Mouse (Mus musculus) olfactory bulb, adult 2 months (tissue): ENCODE measurements at regions not wholly inside any gene's neighbourhood (a gene's known extent, or its start where the extent isn't known, plus 50 kb on each side); places are given as distances from the start of the nearest gene placed in this dataset.

ENCODE experiments used
- H3K27ac ChIP-seq: fragments of 200-500 bp; 2 replicates; pipeline ENCODE4 v1.5.1; 2012; ENCODE audit warnings: low read depth, low read length; ENCODE audit not compliant: insufficient read depth
- H3K4me1 ChIP-seq: fragments of 200-500 bp; 2 replicates; pipeline ENCODE4 v1.6.1; 2012; ENCODE audit warnings: low read length; ENCODE audit not compliant: control insufficient read depth, insufficient read depth
- H3K4me3 ChIP-seq: fragments of 200-500 bp; 2 replicates; pipeline ENCODE4 v1.5.1; 2012; ENCODE audit warnings: mild to moderate bottlenecking, low read depth, low read length, moderate library complexity; ENCODE audit not compliant: insufficient read depth
- CTCF ChIP-seq: fragments of 200-500 bp; IDR thresholded peaks from 2 replicates; pipeline ENCODE4 v1.5.1; 2012; ENCODE audit warnings: low read depth, mild to moderate bottlenecking, low read length, moderate library complexity; ENCODE audit not compliant: insufficient read depth
- POLR2A ChIP-seq: fragments of 200-500 bp; IDR thresholded peaks from 2 replicates; pipeline ENCODE4 v1.6.1; 2012; ENCODE audit warnings: mild to moderate bottlenecking, low read depth, low read length, moderate library complexity; ENCODE audit not compliant: insufficient read depth
- WGBS: fragments of 180-500 bp; shearing (Covaris S2); methylation state at CpG from one replicate; pipeline ENCODE4 v1.1.7; 2018; 5-methylcytosine and 5-hydroxymethylcytosine counted together

GRCm38 (mm10) chr12:51190754-51191153, 157.1 kb upstream of the G2e3 start:
- no peak overlapping the region for H3K4me3 ChIP-seq
- TF ChIP-seq CTCF (no peak), POLR2A (no peak)
- 54% methylated on average over 1 of the region's 1 CpGs for WGBS
- H3K4me1 ChIP-seq = peaks cover 4% of the 10 kb centered on the region
- H3K27ac ChIP-seq = no peak overlapping the region

DNA sequence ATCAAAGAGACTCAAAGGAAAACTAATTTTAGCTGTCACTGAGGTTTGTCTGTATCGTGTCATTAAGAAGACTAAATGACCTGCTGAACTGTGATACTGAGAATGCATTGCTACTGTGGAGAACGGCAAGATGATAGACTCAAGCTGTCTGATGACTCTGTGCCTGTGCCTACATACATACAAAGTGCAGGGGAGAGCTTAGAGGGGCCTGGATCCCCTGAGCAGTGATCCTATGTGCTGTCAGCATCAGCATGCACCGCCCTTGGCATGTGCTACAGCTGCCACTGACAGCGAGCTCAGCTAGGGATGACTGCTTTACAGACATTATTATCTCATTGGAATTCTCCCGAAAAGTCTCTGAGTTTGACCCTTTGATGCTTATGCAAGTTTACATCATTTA, 157.7 kb upstream of the G2e3 start:
- Histone ChIP-seq H3K4me3 (no peak overlapping the region), H3K27ac (no peak overlapping the region), H3K4me1 (peaks cover 8% of the 10 kb centered on the region)
- WGBS = 71% methylated on average over 5 of the region's 5 CpGs
- TF ChIP-seq POLR2A (no peak), CTCF (no peak)

- H3K4me1 ChIP-seq = peaks cover 5% of the 10 kb centered on the region
- TF ChIP-seq POLR2A (no peak), CTCF (no peak)
- no peak overlapping the region for H3K27ac ChIP-seq
- H3K4me3 ChIP-seq = no peak overlapping the region
These were observed 159.6 kb upstream of the G2e3 start for GRCm38 (mm10) chr12:51188229-51188628.

DNA sequence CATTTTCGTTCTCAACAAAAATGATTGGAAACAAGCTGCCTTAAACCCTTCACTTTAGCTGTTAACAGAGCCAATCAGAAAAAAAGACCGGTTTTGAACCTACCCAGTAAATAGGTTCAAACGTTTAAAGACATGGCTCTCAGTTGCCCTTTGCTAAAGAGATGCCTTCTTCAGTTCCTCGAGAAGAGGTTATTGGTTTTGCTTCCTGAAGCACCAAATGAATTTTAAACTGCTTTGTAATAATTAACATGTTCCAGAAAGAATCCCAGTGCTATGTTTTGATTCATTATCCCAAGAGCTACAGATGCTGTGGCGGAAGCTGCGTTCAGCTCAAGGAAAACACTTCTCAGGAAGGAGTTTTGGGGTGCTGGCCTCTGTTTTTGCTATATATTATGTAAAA, 160.1 kb upstream of the G2e3 start:
- Histone ChIP-seq H3K27ac (no peak overlapping the region; the same call in 1 of the 2 replicates), H3K4me3 (no peak overlapping the region), H3K4me1 (peaks cover 5% of the 10 kb centered on the region)
- TF ChIP-seq POLR2A (no peak), CTCF (no peak)
- 40% methylated on average over 6 of the region's 6 CpGs for WGBS

DNA sequence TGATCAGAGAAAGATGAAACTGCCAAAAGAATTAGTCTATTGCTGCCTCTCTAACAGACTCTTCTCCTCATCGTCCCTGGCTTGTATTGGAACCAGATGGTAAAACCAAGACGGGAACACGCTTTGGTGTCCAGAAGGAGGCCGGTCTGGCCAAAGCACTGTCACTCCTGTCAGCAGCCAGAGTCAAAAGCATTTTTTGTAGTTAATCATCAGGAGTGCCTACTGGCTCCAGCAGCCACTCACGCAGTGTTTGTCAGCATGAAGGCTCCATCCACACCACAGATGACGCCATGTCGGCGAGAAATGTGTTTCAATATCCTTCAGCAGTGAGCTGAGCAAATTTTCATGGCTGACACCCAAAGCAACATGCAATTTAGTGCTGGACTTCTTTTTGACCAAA, 162.1 kb upstream of the G2e3 start:
- peaks cover 5% of the 10 kb centered on the region for H3K4me1 ChIP-seq
- no peak overlapping the region for H3K4me3 ChIP-seq
- WGBS = 66% methylated on average over 8 of the region's 8 CpGs
- no peak for TF ChIP-seq POLR2A
- TF ChIP-seq CTCF = no peak
- H3K27ac ChIP-seq = no peak overlapping the region

DNA sequence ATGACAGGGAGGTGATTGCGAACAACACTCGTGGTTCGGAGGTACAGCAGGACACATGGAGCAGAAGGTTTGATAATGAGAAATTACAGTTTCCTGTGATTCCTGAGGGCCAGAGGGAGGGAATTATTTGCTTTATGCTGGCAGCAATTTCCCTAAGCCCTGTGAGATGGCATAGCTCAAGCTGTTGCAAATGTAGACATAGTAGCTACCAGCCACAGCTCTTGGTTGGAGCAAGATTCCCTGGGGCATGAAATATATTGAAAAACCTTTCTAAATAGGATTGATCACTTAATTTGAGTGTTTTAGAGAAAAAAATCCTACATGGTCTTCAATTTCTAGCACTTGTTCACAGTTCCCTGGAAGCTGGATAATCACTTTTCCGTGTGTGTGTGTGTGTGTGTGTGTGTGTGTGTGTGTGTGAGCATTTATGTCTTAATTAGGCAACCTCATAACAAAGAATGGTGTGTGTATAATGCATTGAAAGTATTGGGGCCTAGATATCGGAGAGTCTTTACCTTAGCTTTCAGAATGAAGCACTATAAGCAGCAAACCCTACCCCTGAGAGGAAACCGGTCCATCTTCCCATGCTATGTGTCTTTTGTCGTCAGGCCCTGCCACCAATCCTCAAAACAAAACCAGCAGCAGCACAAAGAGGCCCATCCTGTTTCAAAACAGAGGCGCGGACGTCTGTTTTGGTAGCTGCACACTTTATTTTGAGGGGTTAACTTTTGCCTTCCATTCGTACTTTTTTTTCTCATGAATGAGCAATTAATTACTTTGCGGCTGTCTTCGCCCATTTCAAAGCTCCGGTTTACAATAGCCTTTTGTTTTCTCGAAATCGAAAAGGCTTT, 172.7 kb upstream of the G2e3 start:
- WGBS = 53% methylated on average over 16 of the region's 16 CpGs
- H3K4me1 ChIP-seq = no peaks in the 10 kb centered on the region
- TF ChIP-seq POLR2A = no peak
- no peak for TF ChIP-seq CTCF
- H3K4me3 ChIP-seq = no peak overlapping the region
- H3K27ac ChIP-seq = no peak overlapping the region

- WGBS = 83% methylated on average over 7 of the region's 7 CpGs
- H3K4me1 ChIP-seq = no peaks in the 10 kb centered on the region
- no peak overlapping the region for H3K27ac ChIP-seq
- TF ChIP-seq POLR2A = no peak
- no peak overlapping the region for H3K4me3 ChIP-seq
These were observed 182.7 kb upstream of the G2e3 start for GRCm38 (mm10) chr12:51165186-51165585.

DNA sequence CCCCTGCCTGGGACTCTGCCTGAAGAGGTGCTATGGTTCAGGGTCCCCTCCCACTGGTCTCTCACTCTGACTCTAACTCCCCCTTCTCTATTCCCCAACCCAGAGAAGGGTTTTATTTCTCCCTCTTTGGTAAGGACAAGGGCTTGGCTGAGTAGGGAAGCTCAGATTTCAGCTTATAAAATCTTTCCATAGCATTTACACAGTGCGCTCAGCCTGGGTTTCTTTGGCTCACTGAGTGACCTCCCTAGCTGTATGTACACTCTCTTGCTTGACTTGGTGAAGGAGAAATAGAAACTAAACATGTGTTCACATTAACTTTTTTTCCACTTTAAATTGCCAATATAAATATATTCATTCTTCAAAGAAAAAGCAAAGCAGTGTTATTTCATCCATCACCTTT, 186.9 kb upstream of the G2e3 start:
- H3K4me1 ChIP-seq = no peaks in the 10 kb centered on the region
- WGBS = 87% methylated on average over 1 of the region's 1 CpGs
- H3K4me3 ChIP-seq = no peak overlapping the region
- TF ChIP-seq POLR2A (no peak), CTCF (no peak)
- no peak overlapping the region for H3K27ac ChIP-seq

DNA sequence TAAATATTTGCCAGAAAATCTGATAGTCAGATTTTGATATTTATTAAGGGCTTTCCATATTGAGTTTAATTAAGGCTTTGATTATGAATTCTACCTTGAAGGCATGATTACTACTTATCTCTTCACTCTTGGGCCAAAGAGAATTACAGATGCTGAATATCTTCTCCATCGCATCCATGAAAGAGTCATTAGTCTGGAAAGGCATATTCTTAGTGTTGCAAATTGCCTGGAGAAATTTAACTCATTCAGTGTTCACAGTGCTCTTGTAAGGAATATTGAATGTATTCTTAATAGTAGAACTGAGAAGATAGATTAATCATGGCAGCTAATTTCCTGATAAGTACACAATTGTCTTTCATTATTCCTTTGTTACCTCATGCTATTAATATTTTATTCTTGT, 187.7 kb upstream of the G2e3 start:
- no peak for TF ChIP-seq POLR2A
- Histone ChIP-seq H3K27ac (no peak overlapping the region), H3K4me1 (no peaks in the 10 kb centered on the region), H3K4me3 (no peak overlapping the region)
- 51% methylated on average over 1 of the region's 1 CpGs for WGBS

DNA sequence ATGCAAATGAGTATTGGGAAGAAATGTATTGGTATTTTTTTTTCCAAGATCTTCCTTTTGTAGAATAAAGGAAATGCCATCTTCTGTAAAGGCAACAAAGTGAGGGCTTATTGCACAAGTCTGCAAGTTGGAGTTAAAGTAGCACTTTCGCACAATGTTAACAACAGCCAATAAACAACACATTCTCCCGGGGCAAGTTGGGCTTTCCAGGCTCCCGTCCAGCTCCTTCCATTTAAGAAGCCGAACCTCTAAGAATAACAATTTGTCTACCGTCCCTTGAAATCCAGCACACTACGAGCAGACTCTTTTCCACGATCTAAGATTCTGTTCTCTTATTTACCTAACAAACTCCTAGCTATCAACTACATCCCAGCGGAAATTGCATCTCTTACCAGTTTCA, 199.9 kb upstream of the G2e3 start:
- Histone ChIP-seq H3K4me3 (no peak overlapping the region), H3K4me1 (no peaks in the 10 kb centered on the region), H3K27ac (no peak overlapping the region)
- 40% methylated on average over 8 of the region's 8 CpGs for WGBS
- TF ChIP-seq CTCF (no peak), POLR2A (no peak)
